Mouse (Mus musculus) cortical plate, adult 2 months (tissue): ENCODE results near the gene Trpv4.

Experiments
- CTCF ChIP-seq: fragments of 200-500 bp; IDR thresholded peaks from 2 replicates; pipeline ENCODE4 v1.5.1; 2011; ENCODE audit warnings: mild to moderate bottlenecking, control low read depth, low read length; ENCODE audit not compliant: insufficient read depth; ENCODE audit errors: extremely low read depth
- POLR2A ChIP-seq: fragments of 200-500 bp; IDR thresholded peaks from 2 replicates; pipeline ENCODE4 v1.6.1; 2011; ENCODE audit warnings: mild to moderate bottlenecking, low read length, control low read depth; ENCODE audit not compliant: insufficient read depth; ENCODE audit errors: extremely low read depth

- TF ChIP-seq CTCF, result no peak
- no peak for TF ChIP-seq POLR2A
These were observed 12.3 kb downstream of the Trpv4 start for GRCm38 (mm10) chr5:114645916-114646315.
